Mouse (Mus musculus) testis, adult 2 months (tissue): ENCODE results near the gene Sema3a. TPM values are rescaled to one million over a fixed set of nuclear protein-coding genes. Genes with fewer than 3 reads are reported as not detected.

ENCODE experiments used
- H3K27ac ChIP-seq: fragments of 200-500 bp; 2 replicates; pipeline ENCODE4 v1.5.1; 2012; ENCODE audit warnings: low read depth, low read length; ENCODE audit not compliant: control insufficient read depth, insufficient read depth
- H3K27me3 ChIP-seq: fragments of 200-500 bp; 2 replicates; pipeline ENCODE4 v1.6.1; 2012; ENCODE audit warnings: mild to moderate bottlenecking, low read length, moderate library complexity; ENCODE audit not compliant: control insufficient read depth, insufficient read depth
- H3K36me3 ChIP-seq: fragments of 200-500 bp; 2 replicates; pipeline ENCODE4 v1.6.1; 2012; ENCODE audit warnings: mild to moderate bottlenecking, low read length; ENCODE audit not compliant: control insufficient read depth, insufficient read depth
- H3K4me1 ChIP-seq: fragments of 200-500 bp; 2 replicates; pipeline ENCODE4 v1.6.1; 2012; ENCODE audit warnings: low read length; ENCODE audit not compliant: control insufficient read depth, insufficient read depth
- H3K4me3 ChIP-seq: fragments of 200-500 bp; 2 replicates; pipeline ENCODE4 v1.5.1; 2012; ENCODE audit warnings: low read depth, mild to moderate bottlenecking, low read length, moderate library complexity, mixed read lengths; ENCODE audit not compliant: control insufficient read depth
- CTCF ChIP-seq: fragments of 200-500 bp; IDR thresholded peaks from 2 replicates; pipeline ENCODE4 v1.5.1; 2012; ENCODE audit warnings: low read depth, mild to moderate bottlenecking, inconsistent platforms, low read length, moderate library complexity; ENCODE audit not compliant: control insufficient read depth, insufficient read depth, insufficient replicate concordance
- POLR2A ChIP-seq: fragments of 200-500 bp; IDR thresholded peaks from 2 replicates; pipeline ENCODE4 v1.6.1; 2012; ENCODE audit warnings: low read depth, mild to moderate bottlenecking, inconsistent platforms, low read length, moderate library complexity; ENCODE audit not compliant: control insufficient read depth
- polyA plus RNA-seq: library from polyadenylated mRNA; depleted of rRNA; stranded (reverse); fragments of >200 nt; gene quantifications from 2 replicates; pipeline ENCODE4 v1.2.3, GENCODE M21; 2012

The Sema3a gene
- polyA plus RNA-seq, 1 experiment: 0.10 TPM

DNA sequence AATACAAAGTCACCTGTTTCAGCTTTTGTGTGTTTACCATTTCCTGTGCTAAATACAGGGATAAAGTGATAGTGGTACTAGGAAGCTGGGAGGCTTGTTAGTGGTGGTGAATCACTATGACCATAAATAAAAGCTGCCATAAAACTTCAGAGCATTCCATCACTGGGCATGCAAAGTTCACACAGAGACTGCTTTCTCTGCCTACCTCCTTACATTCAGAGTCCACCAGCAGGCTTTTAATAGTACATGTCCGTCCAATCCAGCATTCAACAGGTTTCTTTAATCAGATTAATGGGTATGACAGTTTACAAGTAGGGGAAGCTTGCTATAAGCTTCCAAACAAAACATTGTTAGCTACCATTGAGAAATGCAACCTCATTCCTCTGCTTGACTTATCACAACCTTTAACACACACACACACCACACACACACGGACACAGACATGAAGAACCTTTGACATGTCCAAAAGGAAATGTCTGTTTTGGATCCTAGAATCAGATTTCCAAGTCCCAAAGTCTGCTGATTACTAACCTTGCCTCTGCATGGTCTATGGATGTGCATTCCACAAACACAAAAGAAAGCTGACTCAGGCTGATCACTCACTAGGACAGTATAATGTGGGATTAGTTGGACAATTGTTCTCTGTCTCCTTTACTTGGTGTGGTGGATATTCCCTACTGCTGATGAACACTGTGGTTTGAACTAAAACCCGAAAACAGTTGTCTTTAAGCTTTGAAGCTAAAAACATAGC, 291.9 kb downstream of the Sema3a start:
- no peak overlapping the region for H3K27ac ChIP-seq
- H3K27me3 ChIP-seq: no peaks in the 10 kb centered on the region
- no peaks in the 10 kb centered on the region for H3K36me3 ChIP-seq
- TF ChIP-seq CTCF (no peak), POLR2A (no peak)
- no peak overlapping the region for H3K4me3 ChIP-seq
- no peaks in the 10 kb centered on the region for H3K4me1 ChIP-seq

- no peak for TF ChIP-seq CTCF
- TF ChIP-seq POLR2A: no peak
- Histone ChIP-seq H3K4me3 (no peak overlapping the region), H3K4me1 (no peaks in the 10 kb centered on the region)
These were observed 296.2 kb downstream of the Sema3a start for GRCm38 (mm10) chr5:13421276-13421925.

DNA sequence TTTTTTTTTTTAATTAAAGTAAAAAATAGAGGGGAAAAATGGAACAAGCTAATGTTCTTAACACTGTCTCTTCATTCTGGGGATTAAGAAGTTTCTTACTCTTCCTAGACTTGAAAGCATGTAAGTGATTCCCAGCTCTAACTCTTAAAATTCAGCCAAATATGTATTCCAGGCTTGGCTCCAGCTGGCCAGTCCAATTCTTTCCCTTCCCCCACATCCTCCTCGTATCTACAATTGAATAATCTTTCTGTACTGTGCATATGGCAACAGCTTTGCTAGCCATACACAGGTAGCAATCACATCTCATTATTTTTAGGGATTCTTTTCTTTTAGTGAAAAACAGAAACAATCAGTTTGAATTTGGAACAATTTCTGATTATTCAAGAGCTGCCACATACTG, 303.5 kb downstream of the Sema3a start:
- no peak overlapping the region for H3K4me3 ChIP-seq
- no peak for TF ChIP-seq CTCF
- no peak for TF ChIP-seq POLR2A
- H3K4me1 ChIP-seq: no peaks in the 10 kb centered on the region

More at GRCm38 (mm10) chr5:13421276-13421925, 296.2 kb downstream of the Sema3a start:
- H3K36me3 ChIP-seq: no peaks in the 10 kb centered on the region
- H3K27ac ChIP-seq: no peak overlapping the region
- H3K27me3 ChIP-seq: no peaks in the 10 kb centered on the region

GRCm38 (mm10) chr5:13431827-13432226, 306.6 kb downstream of the Sema3a start:
- H3K4me3 ChIP-seq: no peak overlapping the region
- H3K27ac ChIP-seq: no peak overlapping the region
- H3K27me3 ChIP-seq: no peaks in the 10 kb centered on the region
- H3K4me1 ChIP-seq: no peaks in the 10 kb centered on the region
- no peaks in the 10 kb centered on the region for H3K36me3 ChIP-seq
- TF ChIP-seq POLR2A: no peak
- TF ChIP-seq CTCF: no peak

More for the DNA sequence above, 303.5 kb downstream of the Sema3a start:
- Histone ChIP-seq H3K36me3 (no peaks in the 10 kb centered on the region), H3K27ac (no peak overlapping the region), H3K27me3 (no peaks in the 10 kb centered on the region)

GRCm38 (mm10) chr5:13432574-13432973, 307.4 kb downstream of the Sema3a start:
- no peaks in the 10 kb centered on the region for H3K36me3 ChIP-seq
- no peak for TF ChIP-seq CTCF
- no peak for TF ChIP-seq POLR2A
- no peak overlapping the region for H3K4me3 ChIP-seq
- H3K27ac ChIP-seq: no peak overlapping the region
- H3K27me3 ChIP-seq: no peaks in the 10 kb centered on the region
- no peaks in the 10 kb centered on the region for H3K4me1 ChIP-seq

- TF ChIP-seq CTCF (no peak), POLR2A (no peak)
These were observed 308.1 kb downstream of the Sema3a start for GRCm38 (mm10) chr5:13433303-13433702.

GRCm38 (mm10) chr5:13441112-13441511, 315.9 kb downstream of the Sema3a start:
- no peaks in the 10 kb centered on the region for H3K27me3 ChIP-seq

More at GRCm38 (mm10) chr5:13433303-13433702, 308.1 kb downstream of the Sema3a start:
- Histone ChIP-seq H3K4me1 (no peaks in the 10 kb centered on the region), H3K36me3 (no peaks in the 10 kb centered on the region), H3K27me3 (no peaks in the 10 kb centered on the region), H3K27ac (no peak overlapping the region), H3K4me3 (no peak overlapping the region)

More at GRCm38 (mm10) chr5:13441112-13441511, 315.9 kb downstream of the Sema3a start:
- no peak overlapping the region for H3K4me3 ChIP-seq
- no peaks in the 10 kb centered on the region for H3K36me3 ChIP-seq
- no peaks in the 10 kb centered on the region for H3K4me1 ChIP-seq
- no peak overlapping the region for H3K27ac ChIP-seq
- no peak for TF ChIP-seq CTCF
- TF ChIP-seq POLR2A: no peak
